Mouse (Mus musculus): ENCODE results near the gene Cep104. TPM values are rescaled to one million over a fixed set of nuclear protein-coding genes. Genes with fewer than 3 reads are reported as not detected.

Cep104 gene
- polyA plus RNA-seq, 1 experiment from 2014 or later, result 20.4 TPM

DNA sequence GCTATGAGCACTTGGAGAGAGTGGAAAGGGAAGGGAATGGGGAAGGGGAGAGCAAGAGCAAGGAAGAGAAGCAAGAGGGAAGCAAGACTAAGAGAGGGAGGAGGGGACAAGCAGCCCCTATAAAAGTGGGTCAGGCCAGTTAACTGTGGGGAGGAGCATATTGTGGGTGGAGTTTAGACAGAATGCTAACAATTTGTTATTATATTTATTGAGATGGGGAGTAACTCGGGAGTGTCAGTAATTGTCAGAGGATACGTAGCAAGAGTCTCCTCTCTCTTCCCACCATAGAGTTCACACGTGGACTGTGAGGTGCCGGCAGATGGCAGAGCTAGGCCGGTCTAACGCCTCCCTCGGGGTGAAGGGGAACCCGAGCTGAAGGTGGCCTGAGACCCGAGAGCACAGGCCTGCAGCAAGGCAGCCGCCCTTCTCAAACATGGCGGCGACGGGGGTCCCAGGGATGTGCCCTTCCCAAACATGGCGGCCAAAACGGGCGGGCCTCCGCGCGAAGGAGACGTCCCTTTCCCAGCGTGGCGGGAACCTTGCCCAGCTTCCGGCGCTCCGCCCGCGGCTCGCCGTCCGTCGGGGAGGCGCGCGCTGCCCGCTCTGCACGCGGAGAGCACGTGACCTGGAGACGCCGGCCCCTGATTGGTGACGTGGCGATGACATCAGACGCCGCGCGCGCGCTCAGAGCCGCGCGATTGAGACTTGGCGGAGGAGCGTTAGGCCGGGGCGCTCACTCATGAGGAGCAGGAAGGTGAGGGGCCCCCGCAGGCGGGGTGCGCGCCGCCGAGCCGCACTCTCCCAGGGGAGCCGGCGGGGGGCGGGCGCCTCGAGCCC is 18.2 kb upstream of the Cep104 start, which contains the start of gene A430005L14Rik:
A430005L14Rik (plus strand) TSS at position 669 of the 837 bp plus-strand sequence.
- Histone ChIP-seq H3K27ac (peak within 1 kb of the TSS; percentile 84), H3K4me1 (replicated peaks) (peaks cover 28% of the 10 kb centered on the region), H3K9me3 (no peaks in the 10 kb centered on the region), H3K27me3 (peaks cover 15% of the 10 kb centered on the region; the same call in 1 of the 2 replicates), H3K4me3 (replicated peaks) (peak within 1 kb of the TSS; percentile 82), H3K4me2 (replicated peaks) (peak within 1 kb of the TSS; percentile 88), H3K36me3 (peaks cover 25% of the 10 kb centered on the region), H3K9ac (replicated peaks) (peak within 1 kb of the TSS; percentile 96)
- ATAC-seq, result peak; percentile 94
- WGBS, result 2% methylated on average over 67 of the region's 67 CpGs

DNA sequence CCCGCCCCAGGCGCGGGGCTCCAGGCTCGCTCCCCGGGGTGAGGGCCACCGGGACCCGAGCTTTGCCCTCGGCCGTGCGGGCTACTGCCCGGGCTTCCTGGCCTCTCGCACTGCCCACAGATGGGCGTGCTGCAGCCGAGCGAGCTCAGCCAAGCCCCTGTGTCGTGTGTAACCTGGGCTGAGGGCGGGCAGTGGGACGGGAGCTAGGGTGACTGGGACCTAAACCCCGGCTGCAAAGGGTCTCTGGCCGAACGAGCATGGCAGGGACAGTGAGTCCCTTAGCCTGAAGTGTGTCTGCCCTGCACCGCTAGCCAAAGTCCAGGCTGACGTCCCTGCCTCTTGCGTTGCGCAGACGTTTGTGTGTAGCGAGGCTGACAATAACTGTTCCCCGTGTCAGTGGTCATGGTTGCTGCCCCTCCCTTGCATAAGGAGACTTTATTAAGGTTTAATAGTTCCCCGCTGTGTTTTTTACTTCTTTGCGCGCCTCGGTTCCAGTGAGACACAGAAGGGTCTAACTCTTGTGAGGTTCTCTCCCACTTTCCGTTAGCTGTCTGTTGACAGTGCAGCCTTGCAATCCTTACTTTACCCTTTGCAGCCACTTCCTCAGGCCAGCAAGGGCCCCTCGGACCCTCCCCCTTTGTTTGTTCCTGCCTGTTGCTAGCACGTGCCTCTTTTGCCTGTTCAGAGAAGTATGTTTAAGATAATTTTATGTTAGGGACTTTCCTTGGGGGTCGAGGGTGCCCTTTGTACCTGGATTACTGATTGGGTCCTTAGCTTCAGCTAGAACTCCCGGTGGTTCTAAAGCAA is 17.3 kb upstream of the Cep104 start:
- Histone ChIP-seq H3K27ac (peak overlapping the region; percentile 84), H3K27me3 (peaks cover 15% of the 10 kb centered on the region; the same call in 1 of the 2 replicates), H3K9me3 (no peaks in the 10 kb centered on the region), H3K36me3 (peaks cover 34% of the 10 kb centered on the region), H3K9ac (replicated peaks) (peak overlapping the region; percentile 96), H3K4me2 (replicated peaks) (peak overlapping the region; percentile 88), H3K4me1 (replicated peaks) (peaks cover 22% of the 10 kb centered on the region), H3K4me3 (replicated peaks) (peak overlapping the region; percentile 82)
- 0% methylated on average over 37 of the region's 37 CpGs for WGBS
- peak; percentile 79 for ATAC-seq

DNA sequence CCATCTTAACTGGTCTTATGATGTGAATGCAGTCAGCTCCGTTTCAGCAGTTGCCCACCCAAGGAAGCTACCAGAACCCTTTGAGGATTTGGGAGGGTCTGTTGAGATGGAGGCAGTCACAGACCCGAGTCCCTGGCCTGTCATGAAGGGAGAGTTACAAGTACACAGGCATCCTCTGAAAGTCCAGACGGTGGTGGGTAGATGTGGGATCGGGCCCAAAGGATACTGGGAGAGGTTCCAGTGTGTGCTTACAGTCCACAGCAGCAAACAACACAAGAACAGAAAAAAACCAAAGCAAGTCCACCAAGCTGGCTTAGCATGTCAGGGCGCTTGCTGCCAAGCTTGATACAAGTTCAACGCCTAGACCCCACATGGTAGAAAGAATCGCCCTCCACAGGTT is 12.4 kb upstream of the Cep104 start:
- peaks cover 14% of the 10 kb centered on the region for H3K4me1 ChIP-seq (replicated peaks)
- no peak overlapping the region for H3K9ac ChIP-seq (replicated peaks)
- H3K27ac ChIP-seq, result no peak overlapping the region
- no peaks in the 10 kb centered on the region for H3K27me3 ChIP-seq
- no peaks in the 10 kb centered on the region for H3K9me3 ChIP-seq
- H3K4me3 ChIP-seq (replicated peaks), result no peak overlapping the region
- ATAC-seq, result no peak
- WGBS, result 88% methylated on average over 7 of the region's 7 CpGs
- peaks cover 83% of the 10 kb centered on the region for H3K36me3 ChIP-seq
- no peak overlapping the region for H3K4me2 ChIP-seq (replicated peaks)

DNA sequence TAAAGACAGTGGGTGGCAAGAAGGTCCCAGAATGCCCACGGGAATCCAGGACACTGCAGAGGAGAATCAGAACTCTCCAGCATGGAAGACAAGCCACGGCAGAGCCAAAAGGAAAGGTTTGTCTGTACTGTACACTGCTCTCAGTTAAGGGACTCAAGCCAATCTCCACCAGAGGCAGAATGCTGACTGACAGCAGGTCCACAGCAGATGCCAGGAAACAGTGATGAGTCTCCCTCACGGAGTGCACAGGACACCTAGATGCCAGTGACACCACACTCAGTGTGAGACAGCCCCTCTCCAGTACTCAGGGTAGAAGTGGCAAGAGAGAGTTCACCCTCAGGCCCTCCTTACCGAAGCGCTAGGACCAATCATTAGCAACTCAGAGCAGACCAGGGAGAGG is 8.3 kb upstream of the Cep104 start:
- 95% methylated on average over 5 of the region's 5 CpGs for WGBS
- no peaks in the 10 kb centered on the region for H3K9me3 ChIP-seq
- ATAC-seq, result no peak

DNA sequence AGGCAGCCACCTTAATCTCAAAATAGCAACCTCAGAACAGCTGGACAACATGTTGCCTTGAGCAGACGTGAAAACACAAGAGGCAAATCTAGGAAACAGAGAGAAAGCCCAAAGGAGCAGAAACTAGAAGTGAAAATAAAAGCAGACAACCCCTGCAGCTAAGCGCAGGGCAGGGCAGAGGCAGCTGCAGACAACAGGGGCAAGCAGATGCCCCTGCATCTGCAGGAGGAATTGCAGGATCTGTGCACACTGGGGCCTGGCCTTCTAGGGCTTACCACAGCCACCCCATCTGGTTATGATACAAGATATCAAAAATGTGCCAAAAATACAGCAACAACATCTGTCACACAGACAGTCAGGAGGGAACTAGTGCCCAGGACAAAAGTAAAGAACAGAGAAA is 7.4 kb upstream of the Cep104 start:
- Histone ChIP-seq H3K27ac (no peak overlapping the region), H3K9me3 (no peaks in the 10 kb centered on the region), H3K4me3 (replicated peaks) (no peak overlapping the region), H3K27me3 (no peaks in the 10 kb centered on the region), H3K4me1 (replicated peaks) (no peaks in the 10 kb centered on the region), H3K9ac (replicated peaks) (no peak overlapping the region), H3K4me2 (replicated peaks) (no peak overlapping the region), H3K36me3 (peaks cover 91% of the 10 kb centered on the region)
- ATAC-seq, result no peak
- 87% methylated on average over 2 of the region's 2 CpGs for WGBS

More for the DNA sequence above, 8.3 kb upstream of the Cep104 start:
- Histone ChIP-seq H3K9ac (replicated peaks) (no peak overlapping the region), H3K4me1 (replicated peaks) (no peaks in the 10 kb centered on the region), H3K4me2 (replicated peaks) (no peak overlapping the region), H3K36me3 (peaks cover 97% of the 10 kb centered on the region), H3K27ac (no peak overlapping the region), H3K4me3 (replicated peaks) (no peak overlapping the region), H3K27me3 (no peaks in the 10 kb centered on the region)

DNA sequence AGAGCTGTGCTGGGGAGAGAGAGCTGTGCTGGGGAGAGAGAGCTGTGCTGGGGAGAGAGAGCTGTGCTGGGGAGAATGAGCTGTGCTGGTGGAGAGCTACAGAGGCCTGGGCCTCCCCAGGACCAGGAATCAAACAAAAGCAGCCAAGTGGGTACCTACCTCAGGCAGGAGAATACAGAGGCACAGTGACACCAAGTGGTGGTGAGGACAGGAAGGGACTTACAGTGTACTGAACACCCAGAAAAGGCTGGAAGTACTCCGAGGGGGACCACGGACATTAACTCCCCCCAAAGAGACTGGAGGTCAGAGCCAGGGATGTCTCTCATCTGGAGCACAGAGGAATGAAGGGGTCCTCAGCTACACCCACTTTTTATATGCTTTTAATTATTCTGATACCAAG is 6.9 kb upstream of the Cep104 start:
- Histone ChIP-seq H3K4me2 (replicated peaks) (no peak overlapping the region), H3K9me3 (no peaks in the 10 kb centered on the region), H3K27ac (no peak overlapping the region), H3K27me3 (no peaks in the 10 kb centered on the region), H3K9ac (replicated peaks) (no peak overlapping the region), H3K4me3 (replicated peaks) (no peak overlapping the region), H3K4me1 (replicated peaks) (peaks cover 4% of the 10 kb centered on the region; the same call in 1 of the 2 replicates), H3K36me3 (peaks cover 87% of the 10 kb centered on the region)
- 92% methylated on average over 2 of the region's 2 CpGs for WGBS
- ATAC-seq, result no peak

DNA sequence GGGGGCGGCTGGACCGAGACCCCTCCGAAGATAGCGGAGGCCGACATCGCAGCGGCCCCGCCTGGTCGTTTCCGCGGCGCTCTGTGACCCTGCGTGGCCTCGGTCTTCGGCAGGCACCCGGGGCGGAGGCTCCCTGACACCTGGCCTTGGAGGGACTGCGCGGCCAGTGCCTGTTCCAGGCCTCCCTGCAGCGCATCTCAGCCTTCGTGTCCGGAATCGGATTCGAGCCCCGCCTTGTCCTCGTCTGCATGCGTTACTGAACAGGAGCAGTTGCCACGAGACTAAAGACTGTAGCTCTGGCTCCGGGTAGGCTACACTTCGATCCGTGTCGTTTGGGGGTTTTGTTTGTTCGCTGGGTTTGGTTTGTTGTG is 283 bp downstream of the Cep104 start:
- Histone ChIP-seq H3K9ac (replicated peaks) (peak overlapping the region; percentile 90), H3K27me3 (no peaks in the 10 kb centered on the region), H3K4me1 (replicated peaks) (peaks cover 42% of the 10 kb centered on the region), H3K4me3 (replicated peaks) (peak overlapping the region; percentile 84), H3K4me2 (replicated peaks) (peak overlapping the region; percentile 98), H3K27ac (peak overlapping the region; percentile 80), H3K9me3 (no peaks in the 10 kb centered on the region), H3K36me3 (peaks cover 35% of the 10 kb centered on the region)
- WGBS, result under 1% methylated on average over 32 of the region's 33 CpGs
- peak; percentile 82 for ATAC-seq

DNA sequence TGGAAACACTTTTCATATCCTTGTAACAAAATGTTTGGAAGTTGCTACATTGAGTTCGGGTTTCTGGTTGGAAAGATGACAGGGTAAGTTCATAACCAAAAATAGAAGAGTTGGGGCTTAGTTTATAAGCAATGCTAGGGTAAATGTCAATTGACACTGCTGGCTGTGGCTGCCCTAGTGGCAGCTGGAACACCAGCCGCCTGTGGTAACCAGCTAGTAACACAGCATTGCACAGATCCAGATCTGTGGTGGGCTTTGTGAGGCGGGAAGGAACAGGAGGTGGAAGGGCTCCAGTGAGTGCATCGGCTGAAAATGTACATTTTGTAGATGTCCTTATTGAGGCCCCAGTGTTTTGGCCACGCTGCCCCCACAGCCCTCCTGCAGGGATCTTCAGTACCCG is 774 bp downstream of the Cep104 start:
- H3K27me3 ChIP-seq, result no peaks in the 10 kb centered on the region
- H3K4me1 ChIP-seq (replicated peaks), result peaks cover 42% of the 10 kb centered on the region
- peak overlapping the region; percentile 84 for H3K4me3 ChIP-seq (replicated peaks)
- H3K9me3 ChIP-seq, result no peaks in the 10 kb centered on the region
- H3K27ac ChIP-seq, result no peak overlapping the region
- ATAC-seq, result no peak
- H3K4me2 ChIP-seq (replicated peaks), result peak overlapping the region; percentile 98
- H3K9ac ChIP-seq (replicated peaks), result peak overlapping the region; percentile 90
- WGBS, result 43% methylated on average over 6 of the region's 6 CpGs
- H3K36me3 ChIP-seq, result peaks cover 35% of the 10 kb centered on the region

DNA sequence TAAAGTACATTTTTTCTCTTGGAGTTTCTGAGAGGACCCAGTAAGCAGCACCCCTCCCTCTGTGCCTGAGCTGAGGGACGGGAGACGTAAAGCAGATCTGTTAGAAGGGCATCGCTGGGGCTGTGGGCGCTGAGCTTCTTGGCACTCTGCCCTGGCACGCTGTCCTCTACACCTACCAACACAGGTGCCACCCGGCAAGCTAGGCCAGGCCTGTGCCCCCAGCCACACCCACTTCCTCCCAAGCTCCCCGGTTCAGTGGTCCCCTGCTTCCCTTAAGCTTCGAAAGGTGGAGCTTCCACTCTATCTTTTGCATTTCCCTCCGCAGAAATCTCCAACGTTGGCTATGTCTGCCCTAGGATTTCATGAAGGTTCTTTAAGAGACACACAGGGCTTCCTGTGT is 4.2 kb downstream of the Cep104 start:
- no peak overlapping the region for H3K4me2 ChIP-seq (replicated peaks)
- no peak for ATAC-seq
- WGBS, result 95% methylated on average over 10 of the region's 10 CpGs
- no peak overlapping the region for H3K4me3 ChIP-seq (replicated peaks)
- H3K36me3 ChIP-seq, result peaks cover 55% of the 10 kb centered on the region
- H3K27ac ChIP-seq, result no peak overlapping the region
- no peaks in the 10 kb centered on the region for H3K9me3 ChIP-seq
- peaks cover 27% of the 10 kb centered on the region for H3K4me1 ChIP-seq (replicated peaks)
- H3K9ac ChIP-seq (replicated peaks), result no peak overlapping the region
- H3K27me3 ChIP-seq, result no peaks in the 10 kb centered on the region

DNA sequence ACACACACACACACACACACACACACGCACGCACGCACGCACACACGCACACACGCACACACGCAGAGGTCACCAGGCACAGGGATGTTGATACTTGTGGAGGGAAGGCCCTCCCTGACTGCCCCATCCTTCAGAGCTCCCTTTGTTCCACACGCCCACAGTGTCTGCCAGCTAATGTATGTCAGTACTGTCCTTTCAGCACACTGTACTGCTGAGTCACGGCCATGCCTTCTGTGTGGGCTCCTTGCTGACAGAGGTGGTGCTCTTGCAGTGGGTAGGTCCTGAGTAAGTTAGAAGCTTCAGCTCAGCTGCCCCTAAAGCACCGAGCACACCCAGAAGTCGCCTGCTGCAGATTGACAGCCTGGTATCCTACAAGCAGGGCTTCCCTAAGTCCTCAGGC is 5.5 kb downstream of the Cep104 start:
- peaks cover 25% of the 10 kb centered on the region for H3K4me1 ChIP-seq (replicated peaks)
- H3K4me3 ChIP-seq (replicated peaks), result no peak overlapping the region
- no peak overlapping the region for H3K27ac ChIP-seq
- no peak for ATAC-seq
- no peaks in the 10 kb centered on the region for H3K27me3 ChIP-seq
- H3K4me2 ChIP-seq (replicated peaks), result no peak overlapping the region
- no peak overlapping the region for H3K9ac ChIP-seq (replicated peaks)
- peaks cover 67% of the 10 kb centered on the region for H3K36me3 ChIP-seq
- H3K9me3 ChIP-seq, result no peaks in the 10 kb centered on the region
- WGBS, result 92% methylated on average over 11 of the region's 11 CpGs

DNA sequence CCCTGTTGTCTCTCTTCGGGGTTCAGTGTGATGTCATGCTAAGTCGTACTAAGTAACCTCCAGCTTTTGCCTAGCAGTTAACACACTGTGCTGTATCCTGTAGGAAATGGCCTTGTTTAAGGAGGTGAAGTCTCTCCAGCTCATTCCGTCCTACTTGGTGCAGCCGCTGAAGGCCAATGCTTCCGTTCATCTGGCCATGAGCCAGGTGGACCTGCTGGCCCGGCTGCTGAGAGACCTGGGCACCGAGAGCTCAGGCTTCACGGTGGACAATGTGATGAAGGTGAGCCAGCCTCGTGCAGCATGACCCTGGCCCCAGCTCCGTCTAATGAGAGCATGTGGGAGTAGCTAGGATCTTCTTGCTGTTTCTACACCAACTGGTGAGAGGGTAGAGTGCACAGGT is 17.7 kb downstream of the Cep104 start:
- Histone ChIP-seq H3K9ac (replicated peaks) (no peak overlapping the region), H3K4me1 (replicated peaks) (no peaks in the 10 kb centered on the region), H3K27ac (no peak overlapping the region), H3K4me2 (replicated peaks) (no peak overlapping the region), H3K9me3 (no peaks in the 10 kb centered on the region), H3K36me3 (peaks cover 94% of the 10 kb centered on the region), H3K27me3 (no peaks in the 10 kb centered on the region), H3K4me3 (replicated peaks) (no peak overlapping the region)
- 93% methylated on average over 10 of the region's 10 CpGs for WGBS
- no peak for ATAC-seq

DNA sequence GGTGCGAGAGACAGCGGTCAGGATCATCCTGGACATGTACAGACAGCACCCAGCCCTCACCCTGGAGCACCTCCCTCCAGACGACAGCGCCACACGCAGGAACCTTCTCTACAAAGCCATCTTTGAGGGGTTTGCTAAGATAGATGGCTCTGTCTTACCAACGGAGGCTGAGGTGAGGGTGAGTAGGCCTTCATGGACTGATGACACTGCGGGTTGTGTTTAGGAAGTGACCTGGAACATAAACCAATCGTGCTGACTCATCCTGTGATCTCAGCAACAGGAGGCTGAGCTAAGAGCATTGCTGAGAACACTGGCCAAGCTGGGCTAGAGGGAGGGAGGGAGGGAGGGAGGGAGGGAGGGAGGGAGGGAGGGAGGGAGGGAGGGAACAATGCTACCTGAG is 18.5 kb downstream of the Cep104 start:
- peaks cover 94% of the 10 kb centered on the region for H3K36me3 ChIP-seq
- no peaks in the 10 kb centered on the region for H3K4me1 ChIP-seq (replicated peaks)
- H3K4me2 ChIP-seq (replicated peaks), result no peak overlapping the region
- H3K27me3 ChIP-seq, result no peaks in the 10 kb centered on the region
- 92% methylated on average over 8 of the region's 8 CpGs for WGBS
- H3K27ac ChIP-seq, result no peak overlapping the region
- H3K9ac ChIP-seq (replicated peaks), result no peak overlapping the region
- no peaks in the 10 kb centered on the region for H3K9me3 ChIP-seq
- ATAC-seq, result no peak
- no peak overlapping the region for H3K4me3 ChIP-seq (replicated peaks)
